Mouse (Mus musculus): ENCODE measurements around the gene Trabd. TPM values are rescaled to one million over a fixed set of nuclear protein-coding genes. Genes with fewer than 3 reads are reported as not detected.

Gene Trabd
- total RNA-seq (2021) = 10 to 100 TPM; 15.8 to 17.9 TPM

DNA sequence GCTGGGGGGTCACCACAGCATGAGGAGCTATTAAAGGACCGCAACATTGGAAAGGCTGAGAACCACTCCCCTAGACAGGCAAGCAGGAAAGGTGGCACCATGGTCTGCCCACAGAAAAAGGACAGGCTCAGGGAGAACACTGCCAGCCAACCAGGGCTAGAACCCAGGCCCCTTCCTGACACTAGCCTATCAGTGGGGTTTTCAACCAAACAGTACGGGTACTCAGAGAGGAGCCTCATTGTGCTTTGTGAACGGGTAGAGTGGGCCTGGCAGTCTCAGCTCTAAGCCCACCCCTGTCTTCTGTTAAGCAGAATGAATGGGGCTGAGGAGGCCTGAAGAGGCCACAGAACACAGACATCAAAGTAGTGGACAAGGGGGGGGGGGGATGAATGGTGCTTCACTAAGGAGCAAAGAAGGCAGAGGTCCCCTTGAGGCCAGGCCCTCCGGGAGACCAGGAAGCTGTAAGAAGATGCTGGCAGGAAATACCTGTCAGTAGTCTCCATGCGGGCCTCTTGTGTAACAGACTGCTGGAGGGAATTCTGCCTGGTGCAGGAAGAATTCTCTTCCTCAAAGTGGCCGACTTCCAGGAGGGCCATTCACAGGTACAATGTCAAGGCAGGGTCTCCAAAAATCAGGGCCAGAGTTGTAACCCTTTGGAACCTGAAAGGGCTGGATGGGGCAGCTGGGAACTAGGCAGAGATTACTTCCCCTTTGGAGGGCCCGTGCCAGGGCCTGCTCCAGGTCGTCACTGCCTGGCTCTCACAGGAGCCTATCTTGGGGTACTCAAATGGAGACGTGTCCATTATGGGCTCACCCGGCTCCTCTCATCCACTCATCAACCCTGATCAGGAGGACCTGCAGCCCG is at the start of gene Trabd:
Trabd (plus strand) TSS at position 512 of the 865 bp plus-strand sequence.
- intact Hi-C loops (cut with DNase I) = loop anchor here (5.0 kb wide), 1 partner anchor 248 kb away; no protein-coding TSS in a partner anchor
- peak in 1 of 2 experiments; percentile 28 for DNase-seq (ENCODE audit: low spot score in 2 of 2)

DNA sequence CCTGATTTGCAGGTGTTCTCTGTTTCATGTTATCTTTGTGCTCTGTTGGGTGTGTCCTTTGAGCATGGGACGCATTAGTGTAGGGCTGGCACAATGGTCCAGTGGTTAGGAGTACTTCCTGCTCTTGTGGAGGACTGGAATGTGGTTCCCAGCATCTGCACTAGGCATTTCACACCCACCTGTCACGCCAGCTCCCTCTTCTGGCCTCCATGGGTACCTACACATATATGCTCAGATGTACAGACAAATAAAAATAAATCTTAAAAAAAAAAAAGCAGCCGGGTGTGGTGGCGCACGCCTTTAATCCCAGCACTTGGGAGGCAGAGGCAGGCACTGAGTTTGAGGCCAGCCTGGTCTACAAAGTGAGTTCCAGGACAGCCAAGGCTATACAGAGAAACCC is 30.5 kb upstream of the Trabd start:
- DNase-seq (ENCODE audit: low spot score in 2 of 2) = no peak
- intact Hi-C loops (cut with DNase I) = no loop called here

GRCm38 (mm10) chr15:89046356-89046755 is 28.6 kb upstream of the Trabd start:
- no peak for DNase-seq (ENCODE audit: low spot score in 2 of 2)
- intact Hi-C loops (cut with DNase I) = no loop called here

DNA sequence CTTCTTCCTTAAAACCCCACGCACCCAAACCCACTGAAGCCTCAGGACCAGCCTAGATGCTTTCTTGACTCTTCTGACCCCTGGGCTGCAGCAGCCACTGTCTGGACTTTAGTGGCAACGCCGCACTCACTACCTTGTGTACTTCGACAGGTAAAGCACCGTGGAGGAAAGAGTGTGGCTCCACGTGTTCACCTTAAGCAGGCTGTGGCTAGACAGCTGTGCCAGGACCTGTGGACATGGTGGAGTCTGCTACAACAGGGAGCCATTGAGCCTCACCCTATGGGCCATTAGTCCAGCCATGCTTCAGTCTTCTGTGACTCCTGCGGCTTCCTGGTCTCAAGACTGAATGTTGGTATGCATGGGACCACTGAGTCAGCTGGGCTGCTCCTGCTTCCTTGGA is 20.3 kb upstream of the Trabd start:
- intact Hi-C loops (cut with DNase I) = loop anchor here (10.0 kb wide), 1 partner anchor 110 kb away; no protein-coding TSS in a partner anchor
- no peak for DNase-seq (ENCODE audit: low spot score in 2 of 2)

GRCm38 (mm10) chr15:89058736-89059135 is 16.2 kb upstream of the Trabd start:
- DNase-seq (ENCODE audit: low spot score in 2 of 2) = no peak

DNA sequence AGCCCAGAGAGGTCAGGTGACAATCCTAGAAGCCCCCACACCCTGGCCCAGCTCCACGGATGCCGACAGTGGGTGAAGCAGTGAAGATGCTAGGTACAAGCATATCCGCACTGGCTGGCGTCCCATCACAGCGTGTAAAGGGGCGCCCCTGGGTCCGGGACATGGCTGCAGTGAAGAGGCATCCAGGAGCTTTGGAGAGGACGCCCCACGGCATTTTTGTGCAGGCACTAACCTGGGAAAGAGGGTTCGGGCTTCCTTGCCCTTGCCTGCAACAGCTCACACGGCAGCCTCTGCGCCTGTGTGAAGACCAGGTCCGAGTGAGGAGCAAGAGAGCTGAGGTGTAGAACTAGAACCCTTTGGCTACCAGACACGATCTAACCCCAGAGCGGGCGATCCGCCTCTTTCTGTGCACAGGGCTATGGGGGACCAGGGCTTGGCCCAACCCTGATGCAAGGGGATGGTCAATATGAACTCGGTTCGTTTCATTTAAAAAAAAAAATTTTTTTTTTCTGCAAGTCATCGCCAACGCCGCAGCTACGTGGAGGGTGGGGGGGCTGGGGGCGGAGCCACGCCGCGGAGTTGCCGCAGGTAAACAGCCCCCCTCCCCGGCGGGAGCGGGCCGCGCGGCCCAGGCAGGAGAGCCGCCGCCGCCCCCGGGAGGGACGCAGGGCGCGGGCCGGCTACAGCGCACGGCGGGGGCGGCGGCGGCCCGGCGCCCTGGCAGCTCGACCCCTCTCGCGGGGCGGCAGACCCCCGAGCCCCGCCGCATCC is 15.6 kb upstream of the Trabd start, which contains the start of gene Panx2:
Panx2 (plus strand) TSS at position 574 of the 771 bp plus-strand sequence.
- DNase-seq (ENCODE audit: low spot score in 2 of 2) = peak; percentile 48 to 54
- intact Hi-C loops (cut with DNase I) = loop anchor here (10.0 kb wide), 1 partner anchor 115 kb away; no protein-coding TSS in a partner anchor

More at GRCm38 (mm10) chr15:89058736-89059135, 16.2 kb upstream of the Trabd start:
- intact Hi-C loops (cut with DNase I) = loop anchor here (10.0 kb wide), 1 partner anchor 114 kb away; no protein-coding TSS in a partner anchor

DNA sequence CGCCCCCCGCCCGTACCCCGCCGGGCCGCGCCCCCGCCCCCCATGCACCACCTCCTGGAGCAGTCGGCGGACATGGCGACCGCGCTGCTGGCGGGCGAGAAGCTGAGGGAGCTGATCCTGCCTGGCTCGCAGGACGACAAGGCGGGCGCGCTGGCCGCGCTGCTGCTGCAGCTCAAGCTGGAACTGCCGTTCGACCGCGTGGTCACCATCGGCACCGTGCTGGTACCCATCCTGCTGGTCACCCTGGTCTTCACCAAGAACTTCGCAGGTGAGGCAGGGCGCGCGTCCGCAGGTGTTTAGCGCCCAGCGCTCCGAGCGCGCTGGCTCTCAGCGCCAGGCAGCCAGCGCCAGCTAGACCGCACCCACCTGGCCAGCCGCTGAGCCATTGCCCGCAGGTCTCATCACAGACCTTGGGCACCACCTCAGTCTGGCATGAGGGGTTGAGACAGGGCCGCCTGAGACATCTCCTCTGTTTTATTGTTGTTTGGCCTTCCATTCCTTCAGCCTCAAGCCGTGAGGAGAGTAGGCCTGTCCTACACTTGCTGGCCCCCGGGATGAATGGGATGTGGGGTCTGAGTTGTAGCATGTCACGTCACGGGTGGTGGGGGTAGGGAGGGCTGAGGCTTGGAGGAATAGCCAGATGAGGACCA is 14.8 kb upstream of the Trabd start:
- intact Hi-C loops (cut with DNase I) = loop anchor here (5.0 kb wide), 1 partner anchor 183 kb away; no protein-coding TSS in a partner anchor
- DNase-seq (ENCODE audit: low spot score in 2 of 2) = peak; percentile 33 to 50

DNA sequence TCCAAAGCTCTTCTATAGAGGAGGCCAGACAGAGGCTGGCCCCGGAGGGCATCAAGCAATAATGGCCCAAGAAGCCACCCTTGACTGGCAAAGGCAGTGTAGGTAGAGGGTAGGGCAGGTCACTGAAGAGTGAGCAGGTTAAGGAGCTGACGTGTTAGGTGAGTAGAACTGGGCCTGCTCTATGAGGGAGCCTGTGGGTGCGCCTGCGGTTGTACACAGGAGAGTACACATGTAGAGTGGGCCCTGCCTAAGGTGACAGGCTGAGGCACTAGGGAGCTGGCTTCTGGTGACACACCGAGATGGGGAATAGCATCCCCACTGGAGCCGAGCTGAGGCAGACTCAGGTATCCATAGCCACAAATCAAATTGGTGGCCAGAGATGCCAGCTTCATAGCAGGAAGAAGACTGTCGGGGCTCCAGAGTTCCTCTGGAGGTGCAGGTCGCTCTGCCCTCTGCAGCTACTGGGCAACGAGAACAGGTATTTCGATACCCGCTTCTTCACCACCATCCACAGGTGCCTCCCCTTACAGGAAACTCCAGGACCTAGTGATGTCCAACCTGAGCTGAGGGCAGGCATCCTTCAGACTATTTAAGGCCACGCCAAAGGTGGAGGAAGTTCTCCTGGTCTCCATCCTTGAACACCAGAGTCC is 14.0 kb upstream of the Trabd start:
- DNase-seq (ENCODE audit: low spot score in 2 of 2) = no peak
- intact Hi-C loops (cut with DNase I) = loop anchor here (5.0 kb wide), 1 partner anchor 184 kb away; no protein-coding TSS in a partner anchor

DNA sequence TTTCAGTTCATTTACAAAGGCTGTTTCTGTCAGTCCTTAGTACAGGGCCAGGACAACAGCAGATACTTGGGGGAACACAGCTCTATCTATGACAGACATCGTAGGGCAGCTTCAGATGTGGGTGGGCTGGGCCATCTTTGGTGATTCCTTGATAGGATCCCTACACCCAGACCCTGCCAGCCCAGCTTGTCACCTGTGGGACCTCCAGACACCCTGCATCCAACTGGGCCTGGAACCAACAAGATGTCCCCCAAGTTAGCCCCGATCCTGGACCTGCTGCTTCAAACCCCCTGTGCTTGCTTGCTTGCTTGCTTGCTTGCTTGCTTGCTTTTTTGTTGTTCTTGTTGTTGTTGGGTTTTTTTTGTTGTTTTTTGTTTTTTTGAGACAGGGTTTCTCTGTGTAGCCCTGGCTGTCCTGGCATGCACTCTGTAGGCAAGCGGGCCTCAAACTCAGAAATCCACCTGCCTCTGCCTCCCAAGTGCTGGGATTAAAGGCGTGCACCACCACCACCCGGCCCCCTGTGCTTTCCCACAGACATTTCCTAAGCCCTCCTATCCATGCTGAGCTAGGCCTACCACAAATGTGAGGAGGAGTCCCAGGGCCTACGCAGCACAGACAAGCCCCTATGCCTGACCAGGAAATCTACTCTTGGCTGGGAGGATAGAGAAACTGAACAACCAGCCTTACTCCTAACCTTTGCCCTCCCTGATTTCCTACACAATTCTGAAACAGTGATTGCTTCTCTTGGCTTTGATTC is 13.0 kb upstream of the Trabd start:
- intact Hi-C loops (cut with DNase I) = loop anchor here (5.0 kb wide), 1 partner anchor 185 kb away; no protein-coding TSS in a partner anchor
- no peak for DNase-seq (ENCODE audit: low spot score in 2 of 2)

GRCm38 (mm10) chr15:89062518-89062910 is 12.4 kb upstream of the Trabd start:
- intact Hi-C loops (cut with DNase I) = loop anchor here (5.0 kb wide), 1 partner anchor 185 kb away; no protein-coding TSS in a partner anchor
- DNase-seq (ENCODE audit: low spot score in 2 of 2) = no peak

GRCm38 (mm10) chr15:89063001-89063400 is 11.9 kb upstream of the Trabd start:
- intact Hi-C loops (cut with DNase I) = loop anchor here (5.0 kb wide), 1 partner anchor 186 kb away; no protein-coding TSS in a partner anchor
- DNase-seq (ENCODE audit: low spot score in 2 of 2) = no peak

DNA sequence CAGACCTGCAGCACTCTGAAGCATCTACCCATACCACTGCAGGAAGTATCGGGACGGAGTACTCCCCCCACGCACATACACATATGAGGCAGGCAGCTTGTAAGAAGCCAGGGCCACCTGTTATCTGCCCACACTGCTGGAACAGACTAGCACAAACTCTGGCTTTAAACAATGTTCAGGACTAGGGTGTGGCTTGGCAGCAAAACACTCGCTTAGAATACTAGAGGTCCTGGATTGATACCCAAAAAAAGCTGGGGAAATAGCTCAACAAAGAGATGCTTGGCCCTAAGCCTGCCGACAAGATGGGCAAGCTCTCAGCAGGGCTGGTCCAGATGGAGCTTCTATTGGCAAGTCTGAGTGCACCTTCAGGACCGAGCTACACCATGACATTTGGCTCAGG is 11.4 kb upstream of the Trabd start:
- intact Hi-C loops (cut with DNase I) = loop anchor here (5.0 kb wide), 1 partner anchor 186 kb away; no protein-coding TSS in a partner anchor
- peak; percentile 63 to 87 for DNase-seq (ENCODE audit: low spot score in 2 of 2)

DNA sequence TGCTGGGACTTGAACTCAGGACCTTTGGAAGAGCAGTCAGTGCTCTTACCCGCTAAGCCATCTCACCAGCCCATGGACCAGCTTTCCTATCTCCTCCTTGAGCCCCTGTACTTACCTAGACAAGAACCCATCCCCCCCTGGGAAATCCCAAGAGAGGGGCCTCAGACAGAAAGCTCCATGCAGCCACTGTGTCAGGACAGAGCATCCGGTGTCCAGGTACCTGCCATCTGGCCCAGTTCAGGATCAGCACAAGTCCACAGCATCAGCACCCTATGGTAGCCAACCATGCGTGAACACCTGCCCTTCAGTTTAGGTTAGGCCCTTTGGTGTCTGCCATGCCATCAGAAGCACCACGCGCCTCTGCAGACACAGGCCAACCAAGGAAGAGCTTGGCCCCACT is 10.0 kb upstream of the Trabd start:
- intact Hi-C loops (cut with DNase I) = loop anchor here (5.0 kb wide), 1 partner anchor 188 kb away; no protein-coding TSS in a partner anchor
- no peak for DNase-seq (ENCODE audit: low spot score in 2 of 2)

DNA sequence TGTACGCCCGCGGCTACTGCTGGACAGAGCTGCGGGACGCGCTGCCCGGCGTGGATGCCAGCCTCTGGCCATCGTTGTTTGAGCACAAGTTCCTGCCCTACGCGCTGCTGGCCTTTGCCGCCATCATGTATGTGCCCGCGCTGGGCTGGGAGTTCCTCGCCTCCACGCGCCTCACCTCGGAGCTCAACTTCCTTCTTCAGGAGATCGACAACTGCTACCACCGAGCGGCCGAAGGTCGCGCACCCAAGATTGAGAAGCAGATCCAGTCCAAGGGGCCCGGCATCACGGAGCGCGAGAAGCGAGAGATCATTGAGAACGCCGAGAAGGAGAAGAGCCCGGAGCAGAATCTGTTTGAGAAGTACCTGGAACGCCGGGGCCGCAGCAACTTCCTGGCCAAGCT is 7.3 kb upstream of the Trabd start:
- intact Hi-C loops (cut with DNase I) = no loop called here

DNA sequence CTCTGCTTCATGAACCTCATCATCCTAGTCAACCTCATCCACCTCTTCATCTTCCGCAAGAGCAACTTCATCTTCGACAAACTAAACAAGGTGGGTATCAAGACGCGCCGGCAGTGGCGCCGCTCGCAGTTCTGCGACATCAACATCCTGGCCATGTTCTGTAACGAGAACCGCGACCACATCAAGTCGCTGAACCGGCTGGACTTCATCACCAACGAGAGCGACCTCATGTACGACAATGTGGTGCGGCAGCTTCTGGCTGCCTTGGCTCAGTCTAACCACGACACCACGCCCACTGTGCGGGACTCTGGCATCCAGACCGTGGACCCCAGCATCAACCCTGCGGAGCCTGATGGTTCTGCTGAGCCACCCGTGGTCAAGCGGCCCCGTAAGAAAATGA is 6.7 kb upstream of the Trabd start:
- no peak for DNase-seq (ENCODE audit: low spot score in 2 of 2)
- intact Hi-C loops (cut with DNase I) = no loop called here

More for the DNA sequence above, 7.3 kb upstream of the Trabd start:
- DNase-seq (ENCODE audit: low spot score in 2 of 2) = no peak

GRCm38 (mm10) chr15:89069336-89069840 is 5.5 kb upstream of the Trabd start:
- no peak for DNase-seq (ENCODE audit: low spot score in 2 of 2)
- intact Hi-C loops (cut with DNase I) = no loop called here

DNA sequence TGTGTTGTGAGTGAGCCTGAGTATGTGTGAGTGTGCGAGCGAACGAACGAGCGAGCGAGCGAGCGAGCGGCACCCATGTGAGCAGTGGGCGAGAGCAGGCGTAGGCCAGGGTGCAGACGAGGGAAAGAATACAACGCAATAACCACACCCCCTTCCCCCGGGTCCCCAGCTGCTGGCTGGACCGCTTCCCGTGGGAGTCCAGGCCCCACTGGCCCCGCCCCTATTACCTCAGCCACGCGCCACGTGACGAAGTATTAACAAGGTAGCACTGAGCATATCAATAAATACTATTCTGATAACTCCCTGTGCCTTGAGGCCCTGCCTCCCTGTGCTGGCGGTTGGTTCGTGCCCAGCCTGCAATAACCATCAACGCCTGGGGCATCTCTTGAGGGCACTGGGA is 4.3 kb upstream of the Trabd start:
- intact Hi-C loops (cut with DNase I) = no loop called here
- DNase-seq (ENCODE audit: low spot score in 2 of 2) = no peak
